8 mouse cellular contexts compared by ENCODE assay signal in the genomic region with DNA sequence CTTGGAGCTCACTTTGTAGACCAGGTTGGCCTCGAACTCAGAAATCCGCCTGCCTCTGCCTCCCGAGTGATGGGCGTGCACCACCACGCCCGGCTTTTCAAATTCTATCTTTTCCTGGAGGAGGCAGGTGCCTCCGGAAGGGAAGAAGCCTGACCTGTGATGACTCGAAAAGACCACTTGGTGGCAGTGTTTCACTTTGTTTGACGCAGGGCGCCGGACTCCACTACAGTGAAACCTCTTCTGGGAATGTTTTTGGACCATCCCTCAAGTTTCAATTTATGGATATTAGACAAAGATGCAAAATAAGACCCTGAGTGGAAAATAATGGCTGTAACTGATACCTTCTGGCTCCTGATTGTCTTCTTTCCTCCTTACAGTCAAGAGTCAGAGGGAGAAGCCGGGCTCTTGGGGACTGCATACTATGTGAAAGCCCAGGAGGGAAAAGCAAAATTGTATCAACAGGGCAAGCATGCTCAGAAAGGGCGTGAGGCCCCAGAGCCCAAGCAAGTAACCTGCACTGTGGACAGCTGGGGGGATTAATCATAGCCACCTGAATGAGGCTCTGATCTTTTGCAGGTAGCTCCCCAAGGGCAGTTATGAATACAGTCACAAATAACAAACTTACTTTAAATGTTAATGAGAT. TPM values are rescaled to one million over a fixed set of nuclear protein-coding genes. Genes with fewer than 3 reads are reported as not detected.
DNase-seq lines count a peak whose midpoint lies in the region; ATAC-seq and TF ChIP-seq lines count a peak whose summit lies in the region.

No protein-coding gene starts in this region.

- H3K4me2 ChIP-seq in kidney, embryonic 15.5 days = no peak overlapping the region
- H3K4me2 ChIP-seq in hindbrain, postnatal 0 days (ENCODE audit: low read depth, low read length) = no peak overlapping the region
- no peak overlapping the region for H3K4me2 ChIP-seq in neural tube, embryonic 15.5 days

- intact Hi-C loops in left cerebral cortex, postnatal 36 days (cut with DNase I) = loop anchor here (2.0 to 10.0 kb wide), 6 partner anchors 435 to 1203 kb away; no protein-coding TSS in a partner anchor

- H3K36me3 ChIP-seq in kidney, adult 2 months (ENCODE audit: control insufficient read depth, insufficient read depth, low read length) = no peaks in the 10 kb centered on the region
- no peaks in the 10 kb centered on the region for H3K36me3 ChIP-seq in kidney, embryonic 15.5 days
- H3K36me3 ChIP-seq in hindbrain, postnatal 0 days (ENCODE audit: insufficient read depth, low read length) = no peaks in the 10 kb centered on the region
- H3K36me3 ChIP-seq in neural tube, embryonic 15.5 days = no peaks in the 10 kb centered on the region

- no peak overlapping the region for H3K4me3 ChIP-seq in kidney, adult 2 months (ENCODE audit: insufficient read depth, low read depth, low read length)
- no peak overlapping the region for H3K4me3 ChIP-seq in kidney, embryonic 15.5 days (replicated peaks)
- H3K4me3 ChIP-seq in hindbrain, postnatal 0 days (ENCODE audit: low read length) = no peak overlapping the region
- H3K4me3 ChIP-seq in neural tube, embryonic 15.5 days (replicated peaks) = no peak overlapping the region

- H3K27me3 ChIP-seq in kidney, adult 2 months (replicated peaks; ENCODE audit: control insufficient read depth, insufficient read depth, low read length) = no peaks in the 10 kb centered on the region
- H3K27me3 ChIP-seq in kidney, embryonic 15.5 days = peaks cover 10% of the 10 kb centered on the region
- H3K27me3 ChIP-seq in hindbrain, postnatal 0 days (ENCODE audit: insufficient read depth, low read length) = peaks cover 3% of the 10 kb centered on the region; the same call in 1 of the 2 replicates
- 0 out of 2 replicates have a peak, but pooled peaks cover 7% of the 10 kb centered on the region for H3K27me3 ChIP-seq in neural tube, embryonic 15.5 days (replicated peaks)

- no peak for TF ChIP-seq POLR2A in kidney, adult 2 months (IDR thresholded peaks at IDR 0.05; ENCODE audit: low read depth, low read length)

- peak; percentile 79 for TF ChIP-seq CTCF in kidney, adult 2 months (conservative IDR thresholded peaks at IDR 0.05; ENCODE audit: insufficient read depth, insufficient read length, low read depth, low read length)
- peak; percentile 83 for TF ChIP-seq CTCF in hindbrain, postnatal 0 days (IDR thresholded peaks at IDR 0.05; ENCODE audit: low read depth)

- H3K27ac ChIP-seq in kidney, adult 2 months (ENCODE audit: insufficient read depth, low read depth, low read length) = no peak overlapping the region
- no peak overlapping the region for H3K27ac ChIP-seq in kidney, embryonic 15.5 days
- H3K27ac ChIP-seq in hindbrain, postnatal 0 days = no peak overlapping the region
- no peak overlapping the region for H3K27ac ChIP-seq in neural tube, embryonic 15.5 days (replicated peaks)

- DNase-seq in kidney, adult 2 months = peak; percentile 59
- peak; percentile 30 for DNase-seq in adrenal gland, postnatal 25 days
- DNase-seq in embryo, embryonic 9.5 days (ENCODE audit: extremely low spot score) = peak; percentile 55
- DNase-seq in hindbrain, postnatal 0 days (ENCODE audit: low spot score) = peak; percentile 93
- peak; percentile 43 to 61 for DNase-seq in left cerebral cortex, postnatal 36 days (ENCODE audit: low spot score in 2 of 2)

- no peak for ATAC-seq in kidney, embryonic 15.5 days (replicated peaks; ENCODE audit: low FRiP score)
- ATAC-seq in hindbrain, postnatal 0 days = peak; percentile 55
- ATAC-seq in neural tube, embryonic 15.5 days (ENCODE audit: low FRiP score) = 0 out of 2 replicates have a peak, but pooled peaks have one; percentile 34
- ATAC-seq in inflammation-experienced regulatory T-cells, adult 6 months = no peak

- H3K9ac ChIP-seq in kidney, embryonic 15.5 days = no peak overlapping the region
- no peak overlapping the region for H3K9ac ChIP-seq in hindbrain, postnatal 0 days (replicated peaks; ENCODE audit: low read length)
- no peak overlapping the region for H3K9ac ChIP-seq in neural tube, embryonic 15.5 days (replicated peaks)

- H3K4me1 ChIP-seq in kidney, adult 2 months (ENCODE audit: control insufficient read depth, insufficient read depth, low read length) = no peaks in the 10 kb centered on the region
- H3K4me1 ChIP-seq in kidney, embryonic 15.5 days = no peaks in the 10 kb centered on the region
- H3K4me1 ChIP-seq in hindbrain, postnatal 0 days (ENCODE audit: insufficient read depth, low read length) = no peaks in the 10 kb centered on the region
- H3K4me1 ChIP-seq in neural tube, embryonic 15.5 days = peaks cover 15% of the 10 kb centered on the region

- whole genome bisulfite sequencing in kidney, adult 2 months = 11% methylated on average over 13 of the region's 13 CpGs
- 16% methylated on average over 13 of the region's 13 CpGs for WGBS in kidney, embryonic 15.5 days
- WGBS in hindbrain, postnatal 0 days = 15% methylated on average over 13 of the region's 13 CpGs
- WGBS in neural tube, embryonic 15.5 days = 12% methylated on average over 13 of the region's 13 CpGs

- no peaks in the 10 kb centered on the region for H3K9me3 ChIP-seq in kidney, embryonic 15.5 days (replicated peaks)
- no peaks in the 10 kb centered on the region for H3K9me3 ChIP-seq in hindbrain, postnatal 0 days (ENCODE audit: low read length)
- no peaks in the 10 kb centered on the region for H3K9me3 ChIP-seq in neural tube, embryonic 15.5 days (replicated peaks)

RNA-seq across cellular contexts. Expression of a gene that starts 26.8 kb away (rescaled TPM):
- not detected in 2 replicates for polyA plus RNA-seq in kidney, adult 2 months (2012; rRNA removed)
- not detected in 2 replicates for polyA plus RNA-seq in kidney, embryonic 15.5 days (2015; fragmentation: Nextera tagmentation; extraction: Ambion mirVana)
- 0.06 TPM in 1 of 2 replicates, not detected in the other for total RNA-seq in adrenal gland, postnatal 25 days (2021)
- 0.58 TPM in 1 of 2 replicates, not detected in the other for total RNA-seq in hindbrain, postnatal 0 days (2014; rRNA removed)
- polyA plus RNA-seq in hindbrain, postnatal 0 days (2015; fragmentation: Nextera tagmentation; extraction: Ambion mirVana) = 0.25 and 0.33 TPM in 2 replicates
- total RNA-seq in left cerebral cortex, postnatal 36 days (2021) = under 1 TPM in 1 of 2 experiments, not detected in 1; 0.09 TPM
- 0.10 TPM in 1 of 2 replicates, not detected in the other for polyA plus RNA-seq in neural tube, embryonic 15.5 days (2015; fragmentation: Nextera tagmentation; extraction: Ambion mirVana)
- under 1 TPM in 1 of 3 experiments, not detected in 2; 0.11 TPM for polyA plus RNA-seq in inflammation-experienced regulatory T-cells, adult 6 months (2017; shearing (Covaris generic))

Comparison
In these comparisons a context has a peak if more than half of its experiments do, and no peak if none do; other contexts are left out.
1. DNase-seq: peak in every context shown above with its lines; median percentile 93 in hindbrain, postnatal 0 days; 59 in kidney, adult 2 months; 55 in embryo, embryonic 9.5 days; 52 in left cerebral cortex, postnatal 36 days; 30 in adrenal gland, postnatal 25 days.
2. ATAC-seq: peak in hindbrain, postnatal 0 days (single experiment) and neural tube, embryonic 15.5 days (single experiment); none in kidney, embryonic 15.5 days (single experiment) and inflammation-experienced regulatory T-cells, adult 6 months (single experiment).